Comparison of ENCODE assay signal across 21 mouse cellular contexts in the genomic region with DNA sequence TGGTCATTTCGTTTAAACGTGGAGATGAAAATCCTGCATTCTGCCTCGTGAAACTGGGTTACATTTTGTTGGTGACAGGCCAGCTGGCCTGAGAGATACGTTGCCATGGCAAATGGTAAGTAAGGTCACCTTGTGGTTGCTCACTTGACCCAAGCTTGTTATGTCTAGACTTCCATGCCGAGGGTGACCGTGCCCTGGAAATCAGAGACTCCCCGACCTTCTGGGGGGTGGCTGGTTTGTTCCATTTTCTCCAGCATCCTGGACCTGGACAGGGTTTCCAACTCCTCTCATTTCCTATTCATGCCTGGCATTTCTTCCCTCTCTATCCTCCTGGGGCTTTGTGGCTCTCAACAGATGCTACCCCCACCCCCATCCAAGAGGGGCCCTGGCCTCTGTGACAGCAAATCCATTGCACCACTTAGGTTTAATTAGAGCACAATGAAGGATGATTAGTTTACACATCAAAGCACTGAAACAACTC. TPM values are rescaled to one million over a fixed set of nuclear protein-coding genes. Genes with fewer than 3 reads are reported as not detected.
DNase-seq lines count a peak whose midpoint lies in the region; ATAC-seq and TF ChIP-seq lines count a peak whose summit lies in the region.
"Had no signal": no experiment of that assay in that cellular context is flagged by ENCODE, and none has a peak within 500 bp of the region (broad histone marks: within the 10 kb centered on the region; RNA-seq: fewer than 3 reads in every experiment).

No protein-coding gene starts in this region.

- H3K27me3 ChIP-seq in kidney, adult 2 months (replicated peaks; ENCODE audit: control insufficient read depth, insufficient read depth, low read length), result no peaks in the 10 kb centered on the region
- no peaks in the 10 kb centered on the region for H3K27me3 ChIP-seq in kidney, embryonic 16.5 days (ENCODE audit: insufficient read depth, low read length)
- H3K27me3 ChIP-seq in hindbrain, embryonic 15.5 days, result no peaks in the 10 kb centered on the region
- H3K27me3 ChIP-seq in heart, adult 2 months (ENCODE audit: control insufficient read depth, insufficient read depth, low read length), result no peaks in the 10 kb centered on the region
- H3K27me3 ChIP-seq: CH12.LX; heart, embryonic 15.5 days; kidney, embryonic 15.5 days; limb, embryonic 15.5 days had no signal

- H3K36me3 ChIP-seq in kidney, adult 2 months (ENCODE audit: control insufficient read depth, insufficient read depth, low read length), result no peaks in the 10 kb centered on the region
- no peaks in the 10 kb centered on the region for H3K36me3 ChIP-seq in kidney, embryonic 16.5 days (ENCODE audit: insufficient read depth, low read length)
- H3K36me3 ChIP-seq in hindbrain, embryonic 15.5 days, result no peaks in the 10 kb centered on the region
- H3K36me3 ChIP-seq in heart, adult 2 months (ENCODE audit: control insufficient read depth, insufficient read depth, low read length), result no peaks in the 10 kb centered on the region
- H3K36me3 ChIP-seq: heart, embryonic 15.5 days; kidney, embryonic 15.5 days; limb, embryonic 15.5 days had no signal

- TF ChIP-seq CTCF in kidney, adult 2 months (conservative IDR thresholded peaks at IDR 0.05; ENCODE audit: insufficient read depth, insufficient read length, low read depth, low read length), result no peak
- TF ChIP-seq CTCF in heart, adult 2 months (IDR thresholded peaks at IDR 0.05), result no peak

- H3K4me1 ChIP-seq in kidney, adult 2 months (ENCODE audit: control insufficient read depth, insufficient read depth, low read length), result no peaks in the 10 kb centered on the region; the same call in 1 of the 2 replicates
- peaks cover 6% of the 10 kb centered on the region; the same call in 1 of the 2 replicates for H3K4me1 ChIP-seq in kidney, embryonic 16.5 days (ENCODE audit: insufficient read depth, low read length)
- peaks cover 40% of the 10 kb centered on the region for H3K4me1 ChIP-seq in hindbrain, embryonic 15.5 days (replicated peaks)
- H3K4me1 ChIP-seq in heart, adult 2 months (ENCODE audit: control insufficient read depth, insufficient read depth, low read length), result no peaks in the 10 kb centered on the region
- H3K4me1 ChIP-seq: heart, embryonic 15.5 days; limb, embryonic 15.5 days had no signal

- H3K79me2 ChIP-seq in heart, adult 2 months (replicated peaks; ENCODE audit: control insufficient read depth, insufficient read depth, low read length), result no peaks in the 10 kb centered on the region

- H3K4me3 ChIP-seq in kidney, adult 2 months (ENCODE audit: insufficient read depth, low read depth, low read length), result no peak overlapping the region
- no peak overlapping the region for H3K4me3 ChIP-seq in kidney, embryonic 16.5 days (ENCODE audit: low read length)
- H3K4me3 ChIP-seq in hindbrain, embryonic 15.5 days, result no peak overlapping the region
- H3K4me3 ChIP-seq in heart, adult 2 months, result no peak overlapping the region
- H3K4me3 ChIP-seq: heart, embryonic 15.5 days; kidney, embryonic 15.5 days; layer of hippocampus, adult 2 months; left cerebral cortex, adult 2 months; limb, embryonic 15.5 days had no signal

- no peak for TF ChIP-seq EP300 in heart, adult 2 months (IDR thresholded peaks at IDR 0.05; ENCODE audit: insufficient read depth, low read depth, low read length)

- no peak overlapping the region for H3K27ac ChIP-seq in kidney, adult 2 months (ENCODE audit: insufficient read depth, low read depth, low read length)
- H3K27ac ChIP-seq in kidney, embryonic 16.5 days (ENCODE audit: low read length), result no peak overlapping the region
- H3K27ac ChIP-seq in hindbrain, embryonic 15.5 days (replicated peaks), result peak overlapping the region; percentile 0; the same call in 1 of the 2 replicates
- no peak overlapping the region for H3K27ac ChIP-seq in heart, adult 2 months
- H3K27ac ChIP-seq: heart, embryonic 15.5 days; kidney, embryonic 15.5 days; layer of hippocampus, adult 2 months; left cerebral cortex, adult 2 months; limb, embryonic 15.5 days; macrophage had no signal

- no peaks in the 10 kb centered on the region for H3K9me3 ChIP-seq in kidney, embryonic 16.5 days (ENCODE audit: low read length)
- H3K9me3 ChIP-seq in hindbrain, embryonic 15.5 days, result no peaks in the 10 kb centered on the region
- H3K9me3 ChIP-seq: heart, embryonic 15.5 days; kidney, embryonic 15.5 days; limb, embryonic 15.5 days had no signal

- WGBS in kidney, adult 2 months, result 34% methylated on average over 7 of the region's 7 CpGs
- 35% methylated on average over 7 of the region's 7 CpGs for WGBS in kidney, embryonic 16.5 days
- WGBS in hindbrain, embryonic 15.5 days, result 39% methylated on average over 7 of the region's 7 CpGs
- 69% methylated on average over 7 of the region's 7 CpGs for WGBS in heart, adult 2 months

- DNase-seq in adrenal gland, adult 8-10 months, result peak; percentile 53
- no peak for DNase-seq in adrenal gland, adult 18-20 months (ENCODE audit: low spot score in 2 of 2)
- DNase-seq in kidney, adult 2 months, result peak; percentile 33
- peak; percentile 62 for DNase-seq in adrenal gland, postnatal 14 days
- no peak for DNase-seq in neural tube, embryonic 10.5 days (ENCODE audit: extremely low spot score, low spot score)
- DNase-seq in heart, adult 2 months, result no peak
- DNase-seq: cerebellum, adult 9-11 months; embryo, embryonic 11 days; lung, adult 2 months; right cerebral cortex, postnatal 25 days; thymus, postnatal 36 days had no signal

- no peak for TF ChIP-seq POLR2A in kidney, adult 2 months (IDR thresholded peaks at IDR 0.05; ENCODE audit: low read depth, low read length)
- no peak for TF ChIP-seq POLR2A in heart, adult 2 months (IDR thresholded peaks at IDR 0.05; ENCODE audit: insufficient read depth, low read depth, low read length)

- H3K4me2 ChIP-seq in kidney, embryonic 16.5 days (replicated peaks; ENCODE audit: low read depth, low read length), result no peak overlapping the region
- no peak overlapping the region for H3K4me2 ChIP-seq in hindbrain, embryonic 15.5 days
- H3K4me2 ChIP-seq: heart, embryonic 15.5 days; kidney, embryonic 15.5 days; limb, embryonic 15.5 days had no signal

- intact Hi-C loops in heart, adult 2 months (cut with DNase I), result no loop called here

- H3K9ac ChIP-seq in kidney, embryonic 16.5 days (replicated peaks; ENCODE audit: low read length), result no peak overlapping the region
- H3K9ac ChIP-seq in hindbrain, embryonic 15.5 days, result no peak overlapping the region
- no peak overlapping the region for H3K9ac ChIP-seq in heart, adult 2 months (ENCODE audit: low read depth, low read length)
- H3K9ac ChIP-seq: heart, embryonic 15.5 days; kidney, embryonic 15.5 days; limb, embryonic 15.5 days had no signal

- ATAC-seq in kidney, embryonic 16.5 days (ENCODE audit: low FRiP score, low TSS enrichment), result no peak
- ATAC-seq in hindbrain, embryonic 15.5 days (ENCODE audit: low FRiP score, low read depth), result no peak
- ATAC-seq: inflammation-experienced regulatory T-cells, adult 6 months had no signal

RNA-seq across cellular contexts. Expression of a gene that starts 11.9 kb away (rescaled TPM):
- 10 to 100 TPM; 40.6 to 46.6 (median 42.1) TPM for total RNA-seq in adrenal gland, adult 8-10 months (2022)
- total RNA-seq in adrenal gland, adult 18-20 months (2021), result 10 to 100 TPM; 26.4 to 36.8 TPM
- 22.4 and 24.9 TPM in 2 replicates for polyA plus RNA-seq in kidney, adult 2 months (2012; rRNA removed)
- 21.1 TPM in 2 replicates for polyA plus RNA-seq in kidney, embryonic 16.5 days (2015; fragmentation: Nextera tagmentation; extraction: Ambion mirVana)
- total RNA-seq in adrenal gland, postnatal 14 days (2021), result 26.1 and 32.7 TPM in 2 replicates
- 34.5 and 39.2 TPM in 2 replicates for polyA plus RNA-seq in hindbrain, embryonic 15.5 days (2015; fragmentation: Nextera tagmentation; extraction: Ambion mirVana)
- total RNA-seq in heart, adult 2 months (2021), result 10 to 100 TPM; 35.4 to 37.1 TPM
- 40.4 and 45.3 TPM in 2 replicates for polyA plus RNA-seq in heart, adult 2 months (2012; rRNA removed)

Comparison
In these comparisons a context has a peak if more than half of its experiments do, and no peak if none do; other contexts are left out.
1. DNase-seq: peak in adrenal gland, adult 8-10 months (single experiment), kidney, adult 2 months (single experiment) and adrenal gland, postnatal 14 days (single experiment); none in adrenal gland, adult 18-20 months (0 of 2), neural tube, embryonic 10.5 days (single experiment) and heart, adult 2 months (0 of 2).